Mouse (Mus musculus) C2C12 (cell line): ENCODE results near the gene Ovch2. TPM values are rescaled to one million over a fixed set of nuclear protein-coding genes. Genes with fewer than 3 reads are reported as not detected.

Experiments
- H3K27me3 ChIP-seq: one replicate; pipeline ENCODE4 v1.6.1; 2011; ENCODE audit not compliant: control insufficient read depth, insufficient read depth, insufficient read length
- H3K36me3 ChIP-seq: one replicate; pipeline ENCODE4 v1.6.1; 2011; ENCODE audit not compliant: control insufficient read depth, insufficient read depth
- H3K4me3 ChIP-seq: one replicate; pipeline ENCODE4 v1.5.1; 2011; ENCODE audit warnings: mild to moderate bottlenecking, control low read depth; ENCODE audit not compliant: poor library complexity, insufficient read depth, severe bottlenecking
- H3K79me2 ChIP-seq: one replicate; pipeline ENCODE4 v1.6.1; 2011; ENCODE audit not compliant: control insufficient read depth, insufficient read depth
- H3K79me3 ChIP-seq: one replicate; pipeline ENCODE4 v1.6.1; 2011; ENCODE audit warnings: low read depth, control low read depth
- H3ac ChIP-seq: one replicate; pipeline ENCODE3; 2011; ENCODE audit warnings: low read depth; ENCODE audit not compliant: control insufficient read depth, insufficient read length
- CEBPB ChIP-seq: IDR thresholded peaks from one replicate; pipeline ENCODE4 v1.6.1; 2011; ENCODE audit warnings: low read depth, mild to moderate bottlenecking, control low read depth, moderate library complexity
- CTCF ChIP-seq: IDR thresholded peaks from one replicate; pipeline ENCODE4 v1.5.1; 2011; ENCODE audit not compliant: control insufficient read depth, insufficient read depth, insufficient read length
- FOSL1 ChIP-seq: IDR thresholded peaks from one replicate; pipeline ENCODE4 v1.8.0; 2011; ENCODE audit warnings: mild to moderate bottlenecking, low read length; ENCODE audit not compliant: poor library complexity, insufficient read depth, severe bottlenecking
- MAX ChIP-seq: IDR thresholded peaks from one replicate; pipeline ENCODE4 v1.6.1; 2011; ENCODE audit warnings: mild to moderate bottlenecking, control low read depth
- MYOD1 ChIP-seq: IDR thresholded peaks from one replicate; pipeline ENCODE4 v1.6.1; 2011; ENCODE audit warnings: low read depth; ENCODE audit not compliant: control insufficient read depth, insufficient read length
- MYOG ChIP-seq: IDR thresholded peaks from one replicate; pipeline ENCODE4 v1.6.1; 2011; ENCODE audit not compliant: control insufficient read depth, insufficient read length; ENCODE audit errors: extremely low read depth
- USF1 ChIP-seq: IDR thresholded peaks from one replicate; pipeline ENCODE4 v1.6.1; 2011; ENCODE audit warnings: low read depth, mild to moderate bottlenecking, control low read depth, moderate library complexity
- polyA plus RNA-seq: library from polyadenylated mRNA; unstranded; fragments of >200 nt; fragmentation: generic; extraction: Trizol; gene quantifications from one replicate; pipeline ENCODE4 v1.2.1, GENCODE M21; 2012; ENCODE audit warnings: missing spikeins

The Ovch2 gene
- polyA plus RNA-seq, 1 experiment: not detected

GRCm38 (mm10) chr7:107757308-107758151 lies 43.5 kb downstream of the Ovch2 start, which contains the start of gene Cyb5r2:
TSS of gene Cyb5r2 (minus strand) at chr7:107758032.
- Histone ChIP-seq H3ac (no peak within 1 kb of the TSS), H3K4me3 (no peak within 1 kb of the TSS), H3K27me3 (no peaks in the 10 kb centered on the region), H3K36me3 (no peaks in the 10 kb centered on the region), H3K79me3 (no peaks in the 10 kb centered on the region), H3K79me2 (no peaks in the 10 kb centered on the region)
- TF ChIP-seq MYOD1 (no peak), MYOG (no peak), CTCF (no peak), FOSL1 (no peak), USF1 (no peak), CEBPB (no peak), MAX (no peak)

DNA sequence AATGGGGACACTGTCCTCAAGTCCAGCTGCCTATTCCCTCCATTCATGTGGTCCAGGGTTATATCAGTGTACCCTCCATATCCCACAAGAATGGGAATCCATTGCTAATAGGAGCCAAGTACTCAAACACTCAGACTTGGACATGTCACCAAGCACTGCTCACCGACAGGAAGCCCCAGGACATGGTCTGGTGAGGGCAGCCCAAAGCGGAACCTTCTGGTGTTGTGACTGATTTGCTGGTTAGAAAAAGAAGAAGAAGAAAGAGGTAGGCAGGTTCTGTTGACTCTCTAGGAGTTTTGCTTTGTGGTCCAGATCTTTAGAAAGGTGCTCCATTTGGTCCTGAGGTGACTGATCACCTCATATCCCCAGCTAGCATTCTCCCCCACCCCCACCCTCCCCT lies 44.3 kb downstream of the Ovch2 start:
- TF ChIP-seq CEBPB: no peak
- TF ChIP-seq FOSL1: no peak
- TF ChIP-seq MAX: no peak
- TF ChIP-seq USF1: no peak
- TF ChIP-seq MYOD1: no peak
- no peak for TF ChIP-seq CTCF
- TF ChIP-seq MYOG: no peak
- Histone ChIP-seq H3ac (no peak overlapping the region), H3K4me3 (no peak overlapping the region), H3K79me3 (no peaks in the 10 kb centered on the region), H3K79me2 (no peaks in the 10 kb centered on the region), H3K36me3 (no peaks in the 10 kb centered on the region), H3K27me3 (no peaks in the 10 kb centered on the region)

DNA sequence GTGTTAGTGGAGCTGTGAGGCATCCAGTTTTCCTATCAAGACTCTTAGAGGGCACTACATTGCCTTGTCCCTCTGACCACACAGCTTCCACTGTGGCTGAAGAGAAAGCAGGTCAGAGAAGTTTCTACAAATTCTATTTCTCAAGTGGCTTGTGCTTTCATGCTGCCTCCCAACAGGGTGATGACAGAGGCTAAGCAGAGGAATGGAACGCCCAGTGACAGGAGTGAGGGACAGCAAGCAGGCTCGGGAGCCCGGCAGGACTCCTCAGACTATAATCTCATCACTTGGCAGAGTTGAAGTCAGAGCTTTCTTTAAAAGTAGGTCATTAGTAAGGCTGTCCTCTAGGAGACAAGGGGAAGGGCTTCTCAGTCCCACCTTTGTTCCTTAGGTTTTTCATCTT lies 45.1 kb downstream of the Ovch2 start:
- H3K4me3 ChIP-seq: no peak overlapping the region
- TF ChIP-seq FOSL1 (no peak), CEBPB (no peak), USF1 (no peak), MYOG (no peak), CTCF (no peak), MAX (no peak), MYOD1 (no peak)

DNA sequence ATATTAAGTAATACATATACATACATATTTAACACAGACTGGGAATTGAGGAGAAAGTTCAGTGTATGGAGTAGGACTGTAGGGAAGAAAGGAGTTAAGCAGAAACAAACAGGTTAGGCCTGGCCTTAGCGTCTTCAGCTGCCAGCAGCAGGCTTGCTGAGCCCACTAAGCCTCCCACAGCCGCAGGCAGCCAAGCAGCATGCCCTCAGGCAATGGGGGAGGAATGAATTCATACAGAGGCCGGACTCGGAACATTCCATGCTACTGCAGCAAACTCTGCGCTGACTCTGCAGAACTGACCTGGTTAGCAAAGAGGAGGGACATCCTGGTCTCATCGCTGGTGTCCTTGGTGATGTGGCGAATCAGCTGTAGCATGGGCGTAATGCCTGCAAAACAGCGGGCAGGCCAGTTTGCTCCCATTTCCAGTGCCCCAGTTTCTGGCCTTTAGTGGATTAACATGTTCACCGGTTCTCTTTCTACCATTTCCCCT lies 48.9 kb downstream of the Ovch2 start:
- H3K79me3 ChIP-seq: no peaks in the 10 kb centered on the region
- H3K36me3 ChIP-seq: no peaks in the 10 kb centered on the region
- H3K4me3 ChIP-seq: no peak overlapping the region
- H3ac ChIP-seq: no peak overlapping the region
- H3K27me3 ChIP-seq: no peaks in the 10 kb centered on the region
- TF ChIP-seq MYOD1: no peak
- TF ChIP-seq CEBPB: no peak
- no peak for TF ChIP-seq MYOG
- TF ChIP-seq USF1: no peak
- no peak for TF ChIP-seq CTCF
- no peak for TF ChIP-seq FOSL1
- no peak for TF ChIP-seq MAX
- no peaks in the 10 kb centered on the region for H3K79me2 ChIP-seq

More for the DNA sequence above, 45.1 kb downstream of the Ovch2 start:
- H3K79me2 ChIP-seq: no peaks in the 10 kb centered on the region
- no peaks in the 10 kb centered on the region for H3K79me3 ChIP-seq
- H3ac ChIP-seq: no peak overlapping the region
- H3K27me3 ChIP-seq: no peaks in the 10 kb centered on the region
- no peaks in the 10 kb centered on the region for H3K36me3 ChIP-seq

- no peak overlapping the region for H3K4me3 ChIP-seq
- H3K79me2 ChIP-seq: no peaks in the 10 kb centered on the region
- H3ac ChIP-seq: no peak overlapping the region
- no peaks in the 10 kb centered on the region for H3K79me3 ChIP-seq
- no peaks in the 10 kb centered on the region for H3K27me3 ChIP-seq
- H3K36me3 ChIP-seq: no peaks in the 10 kb centered on the region
- no peak for TF ChIP-seq MYOD1
- TF ChIP-seq FOSL1: no peak
- TF ChIP-seq MAX: no peak
- TF ChIP-seq USF1: no peak
- no peak for TF ChIP-seq MYOG
- no peak for TF ChIP-seq CEBPB
These were observed 51.3 kb downstream of the Ovch2 start for GRCm38 (mm10) chr7:107749721-107750120.
